Mouse (Mus musculus) small intestine, adult 2 months (tissue): ENCODE results near the gene 4921524J17Rik.

Source experiments
- CTCF ChIP-seq: fragments of 200-500 bp; IDR thresholded peaks from 2 replicates; pipeline ENCODE4 v1.5.1; 2012; ENCODE audit warnings: low read depth, mild to moderate bottlenecking, control low read depth, inconsistent platforms, low read length, moderate library complexity, mixed read lengths; ENCODE audit not compliant: insufficient replicate concordance, insufficient read length; ENCODE audit errors: extremely low read depth
- POLR2A ChIP-seq: fragments of 200-500 bp; IDR thresholded peaks from 2 replicates; pipeline ENCODE4 v1.6.1; 2012; ENCODE audit warnings: low read depth, mild to moderate bottlenecking, control low read depth, inconsistent platforms, low read length, moderate library complexity

DNA sequence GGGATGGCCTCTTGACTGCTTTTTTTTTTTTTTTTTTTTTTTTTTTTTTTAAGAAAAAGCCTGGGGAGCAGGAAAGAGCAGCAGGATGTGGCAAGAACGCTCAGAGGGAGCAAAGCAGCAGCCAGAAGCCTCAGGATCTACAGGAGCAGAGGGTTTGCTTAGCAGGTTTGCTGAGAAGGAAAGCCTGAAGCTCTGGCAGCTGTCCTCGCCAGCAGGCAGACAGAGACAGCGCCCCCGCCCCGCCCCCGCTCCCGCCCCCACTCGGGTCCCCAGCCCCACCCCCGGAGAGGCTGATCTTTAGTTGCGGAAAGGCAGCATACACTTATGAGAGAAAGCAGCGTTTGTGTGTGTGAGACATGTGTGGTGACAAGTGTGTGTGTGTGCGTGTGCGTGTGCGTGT is 19.7 kb upstream of the 4921524J17Rik start:
- TF ChIP-seq CTCF: no peak
- TF ChIP-seq POLR2A: no peak
